Mouse (Mus musculus): Measurements from ENCODE around the gene Pdcd1.

GRCm38 (mm10) chr1:94040391-94040790 is 12.0 kb downstream of the Pdcd1 start:
- TF ChIP-seq ZC3H11A (IDR thresholded peaks at IDR 0.05; ENCODE audit: borderline replicate concordance, low read depth, low read length) (no peak), ZNF384 (IDR thresholded peaks at IDR 0.05; ENCODE audit: low read depth, low read length) (no peak), HCFC1 (IDR thresholded peaks at IDR 0.05; ENCODE audit: borderline replicate concordance, insufficient read depth, low read length) (no peak)
